28 mouse cellular contexts compared by ENCODE assay signal in genomic region chr2:35406611-35407010, GRCm38 (mm10). TPM values are rescaled to one million over a fixed set of nuclear protein-coding genes. Genes with fewer than 3 reads are reported as not detected.
A peak's percentile ranks its signal among the peaks of the same experiment; 100 is the strongest.
DNase-seq lines count a peak whose midpoint lies in the region; ATAC-seq lines count a peak whose summit lies in the region.
"Had no signal": no experiment of that assay in that cellular context is flagged by ENCODE, and none has a peak within 500 bp of the region (broad histone marks: within the 10 kb centered on the region; RNA-seq: fewer than 3 reads in every experiment).

No protein-coding gene starts in this region.

- H3K27me3 ChIP-seq in forebrain, embryonic 11.5 days (ENCODE audit: control insufficient read depth, insufficient read depth, low read length): no peaks in the 10 kb centered on the region
- H3K27me3 ChIP-seq in forebrain, embryonic 12.5 days: no peaks in the 10 kb centered on the region
- no peaks in the 10 kb centered on the region for H3K27me3 ChIP-seq in heart, embryonic 10.5 days (ENCODE audit: insufficient read depth, poor library complexity, severe bottlenecking)
- H3K27me3 ChIP-seq: CH12.LX; embryonic facial prominence, embryonic 12.5 days; forebrain, embryonic 13.5 days; forebrain, embryonic 15.5 days; Patski had no signal

- H3K4me2 ChIP-seq in forebrain, embryonic 11.5 days (ENCODE audit: low read depth, low read length, severe bottlenecking): no peak overlapping the region
- no peak overlapping the region for H3K4me2 ChIP-seq in forebrain, embryonic 12.5 days
- H3K4me2 ChIP-seq: embryonic facial prominence, embryonic 12.5 days; forebrain, embryonic 13.5 days; forebrain, embryonic 15.5 days had no signal

- WGBS in forebrain, embryonic 11.5 days: 45% methylated on average over 1 of the region's 1 CpGs
- WGBS in forebrain, embryonic 12.5 days: 76% methylated on average over 1 of the region's 1 CpGs
- WGBS in heart, embryonic 10.5 days: 89% methylated on average over 1 of the region's 1 CpGs

- no peaks in the 10 kb centered on the region for H3K4me1 ChIP-seq in forebrain, embryonic 11.5 days (replicated peaks; ENCODE audit: control insufficient read depth, insufficient read depth, low read length)
- no peaks in the 10 kb centered on the region for H3K4me1 ChIP-seq in forebrain, embryonic 12.5 days
- H3K4me1 ChIP-seq in heart, embryonic 10.5 days: peaks cover 22% of the 10 kb centered on the region
- H3K4me1 ChIP-seq: embryonic facial prominence, embryonic 12.5 days; forebrain, embryonic 13.5 days; forebrain, embryonic 15.5 days had no signal

- H3K4me3 ChIP-seq in forebrain, embryonic 11.5 days (ENCODE audit: low read depth, low read length): no peak overlapping the region
- no peak overlapping the region for H3K4me3 ChIP-seq in forebrain, embryonic 12.5 days (replicated peaks)
- no peak overlapping the region for H3K4me3 ChIP-seq in heart, embryonic 10.5 days
- H3K4me3 ChIP-seq: embryonic facial prominence, embryonic 10.5 days; embryonic facial prominence, embryonic 12.5 days; forebrain, embryonic 13.5 days; forebrain, embryonic 15.5 days had no signal

- no peaks in the 10 kb centered on the region for H3K9me3 ChIP-seq in forebrain, embryonic 11.5 days (ENCODE audit: control insufficient read depth, low read length)
- no peaks in the 10 kb centered on the region for H3K9me3 ChIP-seq in forebrain, embryonic 12.5 days
- no peaks in the 10 kb centered on the region for H3K9me3 ChIP-seq in heart, embryonic 10.5 days
- H3K9me3 ChIP-seq: embryonic facial prominence, embryonic 10.5 days; embryonic facial prominence, embryonic 12.5 days; forebrain, embryonic 13.5 days; forebrain, embryonic 15.5 days; G1E had no signal

- no peak for ATAC-seq in forebrain, embryonic 11.5 days (replicated peaks; ENCODE audit: low FRiP score)
- no peak for ATAC-seq in forebrain, embryonic 12.5 days (ENCODE audit: low FRiP score)
- ATAC-seq: activated CD4-positive, CD25-positive, alpha-beta regulatory T cell, adult 4 months; CD4-positive, CD25-positive, alpha-beta regulatory T cell, adult 4 months; forebrain, embryonic 13.5 days; forebrain, embryonic 15.5 days; forebrain, postnatal 0 days; Patski had no signal

- H3K9ac ChIP-seq in forebrain, embryonic 11.5 days (ENCODE audit: low read length): no peak overlapping the region
- H3K9ac ChIP-seq in forebrain, embryonic 12.5 days: no peak overlapping the region
- H3K9ac ChIP-seq: embryonic facial prominence, embryonic 12.5 days; forebrain, embryonic 13.5 days; forebrain, embryonic 15.5 days; forebrain, postnatal 0 days had no signal

- no peak overlapping the region for H3K27ac ChIP-seq in forebrain, embryonic 11.5 days (ENCODE audit: low read depth, low read length)
- no peak overlapping the region for H3K27ac ChIP-seq in forebrain, embryonic 12.5 days
- no peak overlapping the region for H3K27ac ChIP-seq in heart, embryonic 10.5 days
- H3K27ac ChIP-seq: embryonic facial prominence, embryonic 10.5 days; embryonic facial prominence, embryonic 12.5 days; forebrain, embryonic 13.5 days; forebrain, embryonic 15.5 days had no signal

- peak; percentile 9 for DNase-seq in forebrain, embryonic 11.5 days (ENCODE audit: low spot score)
- DNase-seq in heart, embryonic 10.5 days (ENCODE audit: low spot score): peak; percentile 54
- no peak for DNase-seq in heart, adult 8-10 months (ENCODE audit: low spot score)
- DNase-seq in testis, postnatal 10 days (ENCODE audit: low spot score): peak; percentile 12
- DNase-seq in testis, postnatal 14 days (ENCODE audit: low spot score): no peak
- DNase-seq: adrenal gland, adult 8-10 months; adrenal gland, postnatal 14 days; adrenal gland, postnatal 36 days; B cell, adult 2 months; cerebellum, adult 11-12 months; cerebellum, adult 2 months; cerebellum, adult 9-10 months; cerebellum, postnatal 10 days; cerebellum, postnatal 25 days; forebrain, postnatal 0 days had no signal

- no peaks in the 10 kb centered on the region for H3K36me3 ChIP-seq in forebrain, embryonic 11.5 days (ENCODE audit: control insufficient read depth, insufficient read depth, low read length)
- no peaks in the 10 kb centered on the region for H3K36me3 ChIP-seq in forebrain, embryonic 12.5 days (replicated peaks)
- peaks cover 68% of the 10 kb centered on the region for H3K36me3 ChIP-seq in heart, embryonic 10.5 days
- H3K36me3 ChIP-seq: forebrain, embryonic 15.5 days had no signal

RNA-seq across cellular contexts. Expression of gene 4930402F06Rik, which starts 9.6 kb away (rescaled TPM):
- polyA plus RNA-seq in forebrain, embryonic 11.5 days (2014; fragmentation: Nextera tagmentation; extraction: Ambion mirVana): not detected in 2 replicates
- not detected in 2 replicates for polyA plus RNA-seq in forebrain, embryonic 12.5 days (2016; fragmentation: Nextera tagmentation; extraction: Ambion mirVana)
- not detected in 2 replicates for polyA plus RNA-seq in heart, embryonic 10.5 days (2016; fragmentation: Nextera tagmentation; extraction: Ambion mirVana)
- total RNA-seq in heart, adult 8-10 months (2022): not detected
- total RNA-seq: adrenal gland, adult 18-20 months; adrenal gland, adult 8-10 months; adrenal gland, postnatal 14 days; adrenal gland, postnatal 36 days; CH12.LX; forebrain, postnatal 0 days; G1E had no signal
- polyA plus RNA-seq: activated CD4-positive, CD25-positive, alpha-beta regulatory T cell, adult 4 months; CD4-positive, CD25-positive, alpha-beta regulatory T cell, adult 4 months; cerebellum, adult 2 months; cortical plate, adult 2 months; embryonic facial prominence, embryonic 10.5 days; embryonic facial prominence, embryonic 12.5 days; embryonic facial prominence, embryonic 14.5 days; forebrain, embryonic 13.5 days; forebrain, embryonic 15.5 days; forebrain, postnatal 0 days; G1E; Patski had no signal

RNA-seq across cellular contexts. Expression of gene 4930568D16Rik, which starts 39.1 kb away (rescaled TPM):
- not detected in 2 replicates for polyA plus RNA-seq in forebrain, embryonic 11.5 days (2014; fragmentation: Nextera tagmentation; extraction: Ambion mirVana)
- polyA plus RNA-seq in forebrain, embryonic 12.5 days (2016; fragmentation: Nextera tagmentation; extraction: Ambion mirVana): not detected in 2 replicates
- not detected in 2 replicates for polyA plus RNA-seq in heart, embryonic 10.5 days (2016; fragmentation: Nextera tagmentation; extraction: Ambion mirVana)
- total RNA-seq in heart, adult 8-10 months (2022): not detected
- total RNA-seq: adrenal gland, adult 18-20 months; adrenal gland, adult 8-10 months; adrenal gland, postnatal 14 days; adrenal gland, postnatal 36 days; CH12.LX; forebrain, postnatal 0 days had no signal
- polyA plus RNA-seq: activated CD4-positive, CD25-positive, alpha-beta regulatory T cell, adult 4 months; CD4-positive, CD25-positive, alpha-beta regulatory T cell, adult 4 months; cerebellum, adult 2 months; cortical plate, adult 2 months; embryonic facial prominence, embryonic 10.5 days; embryonic facial prominence, embryonic 12.5 days; embryonic facial prominence, embryonic 14.5 days; forebrain, embryonic 13.5 days; forebrain, embryonic 15.5 days; forebrain, postnatal 0 days; G1E; Patski had no signal

RNA-seq across cellular contexts. Expression of gene Ggta1, which starts 56.4 kb away (rescaled TPM):
- polyA plus RNA-seq in forebrain, embryonic 11.5 days (2014; fragmentation: Nextera tagmentation; extraction: Ambion mirVana): 5.1 and 7.2 TPM in 2 replicates
- polyA plus RNA-seq in forebrain, embryonic 12.5 days (2016; fragmentation: Nextera tagmentation; extraction: Ambion mirVana): 4.7 and 4.9 TPM in 2 replicates
- polyA plus RNA-seq in heart, embryonic 10.5 days (2016; fragmentation: Nextera tagmentation; extraction: Ambion mirVana): 30.4 and 51.3 TPM in 2 replicates
- total RNA-seq in heart, adult 8-10 months (2022): 10 to 100 TPM in 3 of 4 experiments, 1 to 10 TPM in 1; 9.9 to 18.2 (median 14.5) TPM

Comparison
In these comparisons a context has a peak if more than half of its experiments do, and no peak if none do; other contexts are left out.
1. DNase-seq: peak in forebrain, embryonic 11.5 days (single experiment), heart, embryonic 10.5 days (single experiment) and testis, postnatal 10 days (single experiment); none in heart, adult 8-10 months (single experiment) and testis, postnatal 14 days (single experiment).